Mouse (Mus musculus) megakaryocyte progenitor cell, adult 5-6 weeks (primary cell): ENCODE results near the gene Gnb3. TPM values are rescaled to one million over a fixed set of nuclear protein-coding genes. Genes with fewer than 3 reads are reported as not detected.
A peak's percentile ranks its signal among the peaks of the same experiment; 100 is the strongest.
"Not testable (repeated sequence)": the region's sequence is repeated elsewhere in the genome, so short reads cannot be mapped to it uniquely, and the experiment has no call there.

Experiments
- ATAC-seq: replicated peaks from 2 replicates; pipeline ENCODE4 v1.8.0; 2016; ENCODE audit warnings: mild to moderate bottlenecking, moderate TSS enrichment, inconsistent platforms; ENCODE audit not compliant: poor library complexity
- total RNA-seq, 2 experiments: library from RNA; stranded (forward) in 1 of 2; stranded (reverse) in 1 of 2; fragments of 157-497, 149-512 nt in 1 of 2; fragments of 200-1000 nt in 1 of 2; gene quantifications; 2 replicates each; pipeline versions ENCODE4 v1.2.3 to v1.2.4; 2015 to 2017

Gnb3 gene
- total RNA-seq, 2 experiments from 2014 or later, result not detected

DNA sequence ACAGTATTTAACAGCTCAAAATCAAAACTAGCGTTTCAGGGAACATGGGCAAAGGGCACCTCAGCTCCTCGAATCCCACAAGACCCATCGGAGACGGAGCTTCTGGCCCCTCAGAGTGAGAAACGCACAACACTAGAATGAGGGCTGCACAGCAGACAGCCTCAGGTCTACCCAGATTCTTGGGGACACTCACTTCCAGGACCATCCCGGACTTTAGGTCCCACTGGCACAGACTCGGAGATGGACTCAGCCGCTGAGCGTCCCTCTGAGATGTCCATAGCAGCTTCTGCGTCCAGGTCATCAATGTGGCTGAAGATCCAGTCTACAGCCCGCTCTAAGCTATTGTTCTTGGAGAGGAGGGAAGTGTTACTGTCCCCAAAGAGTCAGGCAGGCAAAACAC is 22.9 kb downstream of the Gnb3 start:
- no peak for ATAC-seq

GRCm38 (mm10) chr6:124816611-124817010 is 23.5 kb downstream of the Gnb3 start:
- ATAC-seq, result no peak

DNA sequence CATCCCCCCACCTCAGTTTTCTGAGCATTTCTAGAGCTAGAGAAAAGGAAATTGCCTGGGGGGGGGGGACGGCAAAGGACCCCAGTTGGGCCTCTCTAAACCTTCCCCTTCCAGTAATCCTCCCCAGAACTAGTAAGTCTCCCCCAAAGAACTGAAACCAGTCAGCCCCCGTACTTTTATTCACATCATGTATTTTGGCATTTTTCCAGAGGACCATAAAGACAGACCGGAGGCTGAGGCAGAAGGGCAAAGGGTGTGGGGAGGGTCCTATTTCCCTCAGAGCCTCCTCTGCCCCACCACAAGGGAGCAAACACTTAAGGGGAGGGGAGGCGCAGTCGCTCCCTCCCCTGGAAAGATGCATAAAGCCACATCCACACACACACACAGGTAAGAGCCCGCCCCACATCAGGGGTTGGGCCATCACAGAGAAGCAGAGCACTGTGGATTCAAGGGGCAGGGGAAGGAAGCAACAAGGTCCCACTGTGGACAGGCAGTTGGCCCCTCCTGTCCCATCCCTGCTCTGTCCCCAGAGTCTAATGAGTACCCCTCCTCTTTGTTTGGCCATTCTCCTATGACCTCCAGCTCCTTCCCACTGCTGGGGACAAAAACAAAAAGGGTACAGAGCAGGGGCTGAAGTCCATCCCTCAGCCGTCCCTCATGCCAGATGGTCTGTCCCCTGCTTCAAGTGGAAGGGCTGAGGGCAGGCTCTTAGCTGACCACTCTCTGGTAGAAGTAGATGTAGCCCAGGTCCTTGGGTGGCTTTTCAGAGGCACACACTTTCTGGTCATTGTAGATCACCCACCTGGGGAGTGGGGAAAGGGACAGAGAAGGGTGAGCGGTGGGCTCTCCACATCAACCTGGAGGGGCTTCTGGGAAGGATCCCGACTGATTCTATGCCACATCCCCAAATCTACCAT is 25.0 kb downstream of the Gnb3 start:
- no peak for ATAC-seq

- ATAC-seq, result no peak
Observed at GRCm38 (mm10) chr6:124814448-124814847, 25.6 kb downstream of the Gnb3 start.

GRCm38 (mm10) chr6:124813933-124814332 is 26.1 kb downstream of the Gnb3 start, which contains the start of gene Tpi1:
Gene Tpi1 (minus strand): TSS chr6:124814296.
- ATAC-seq, result peak; percentile 73

DNA sequence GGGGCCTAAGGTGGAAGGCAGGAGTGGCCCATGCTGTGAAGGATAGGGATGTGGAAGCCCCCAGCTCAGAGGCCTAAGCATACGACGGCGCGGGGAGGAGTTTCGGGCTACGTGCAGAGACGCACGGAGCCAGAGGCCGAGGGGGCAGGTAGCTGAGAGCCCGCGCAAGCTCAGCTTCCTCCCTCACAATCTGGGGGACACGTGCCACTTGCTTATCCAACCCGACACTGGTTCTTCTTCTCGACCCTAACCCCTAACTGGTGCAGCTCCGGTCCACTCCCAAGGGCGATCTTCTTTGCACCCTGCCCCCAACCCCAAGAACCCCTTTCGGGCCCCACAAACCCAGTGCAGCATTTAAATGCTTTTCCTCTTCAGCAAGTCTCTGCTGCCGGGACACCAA is 26.6 kb downstream of the Gnb3 start:
- ATAC-seq, result peak; percentile 39

DNA sequence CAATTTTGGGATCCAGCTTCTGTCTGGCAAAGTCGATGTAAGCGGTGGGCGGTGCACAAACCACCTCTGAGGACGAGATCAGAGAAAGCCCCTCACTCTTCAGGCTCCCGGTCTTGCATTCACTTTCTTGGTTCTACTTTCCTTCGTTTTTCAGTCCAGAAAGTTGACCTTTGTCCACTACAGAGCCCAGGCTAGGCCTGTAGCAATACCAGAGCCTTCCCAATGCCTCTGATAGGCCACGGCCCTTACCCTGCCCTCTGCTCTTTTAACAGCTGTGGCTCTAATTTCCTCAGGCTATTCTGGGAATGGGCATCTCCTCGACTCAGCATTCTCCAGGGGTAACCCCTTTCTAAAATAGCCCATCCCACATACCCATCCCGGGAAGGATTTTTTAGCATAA is 27.2 kb downstream of the Gnb3 start:
- ATAC-seq, result no peak

GRCm38 (mm10) chr6:124811701-124812560 is 28.1 kb downstream of the Gnb3 start:
- ATAC-seq, result no peak

- no peak for ATAC-seq
Observed at GRCm38 (mm10) chr6:124811403-124811665, 28.7 kb downstream of the Gnb3 start.

DNA sequence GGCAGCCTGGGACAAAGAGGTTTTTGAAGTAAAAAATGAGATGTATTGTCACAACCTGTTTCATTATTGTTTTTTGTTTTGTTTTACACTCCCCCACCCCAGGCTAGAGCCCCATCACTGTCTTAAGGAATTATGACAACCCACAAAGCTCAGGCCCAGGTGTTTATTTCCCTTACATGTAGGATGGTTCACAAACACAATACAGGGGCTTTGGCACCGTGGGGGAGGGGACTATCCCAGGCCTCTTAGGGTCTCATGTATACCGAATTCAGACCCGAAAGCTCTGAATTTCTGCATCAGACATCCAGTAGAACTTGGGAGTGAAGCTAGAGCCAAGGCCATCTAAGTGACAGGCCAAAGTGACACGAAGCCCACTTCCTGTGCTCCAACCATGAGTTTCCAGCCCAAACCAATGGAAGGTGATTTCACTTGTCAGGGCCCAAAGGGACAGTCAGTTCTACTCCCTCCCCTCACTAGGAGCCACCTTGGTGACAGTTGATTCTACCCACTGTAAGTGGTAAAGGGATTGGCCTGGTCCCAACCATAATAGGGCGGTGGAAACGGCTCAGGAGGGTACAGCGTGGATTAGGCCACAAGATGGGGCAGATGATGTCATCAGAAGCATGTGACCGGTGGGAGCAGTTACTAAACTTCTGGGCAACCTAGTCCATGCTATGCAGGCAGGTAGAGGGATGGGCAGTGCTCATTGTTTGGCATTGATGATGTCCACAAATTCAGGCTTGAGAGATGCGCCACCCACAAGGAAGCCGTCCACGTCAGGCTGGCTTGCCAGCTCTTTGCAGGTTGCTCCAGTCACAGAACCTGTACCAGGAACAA is 29.3 kb downstream of the Gnb3 start:
- ATAC-seq, result not testable (repeated sequence)

- no peak for ATAC-seq
Observed at GRCm38 (mm10) chr6:124809775-124810538, 30.1 kb downstream of the Gnb3 start.

DNA sequence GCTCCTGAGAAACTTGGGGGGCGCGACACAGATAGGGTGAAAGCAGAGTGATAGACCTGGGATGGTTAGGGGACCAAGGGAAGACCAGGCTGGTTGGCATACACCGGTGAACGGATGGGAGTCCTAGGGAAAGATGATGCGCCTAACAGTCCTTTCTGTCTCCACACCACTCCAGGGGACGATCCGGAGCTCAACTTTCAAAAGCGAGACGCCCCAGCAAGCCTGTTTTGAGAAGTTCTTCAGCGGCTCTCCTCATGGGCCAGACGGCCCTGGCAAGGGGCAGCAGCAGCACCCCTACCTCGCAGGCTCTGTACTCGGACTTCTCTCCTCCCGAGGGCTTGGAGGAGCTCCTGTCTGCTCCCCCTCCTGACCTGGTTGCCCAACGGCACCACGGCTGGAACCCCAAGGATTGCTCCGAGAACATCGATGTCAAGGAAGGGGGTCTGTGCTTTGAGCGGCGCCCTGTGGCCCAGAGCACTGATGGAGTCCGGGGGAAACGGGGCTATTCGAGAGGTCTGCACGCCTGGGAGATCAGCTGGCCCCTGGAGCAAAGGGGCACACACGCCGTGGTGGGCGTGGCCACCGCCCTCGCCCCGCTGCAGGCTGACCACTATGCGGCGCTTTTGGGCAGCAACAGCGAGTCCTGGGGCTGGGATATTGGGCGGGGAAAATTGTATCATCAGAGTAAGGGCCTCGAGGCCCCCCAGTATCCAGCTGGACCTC is 30.9 kb downstream of the Gnb3 start:
- ATAC-seq, result peak; percentile 36

GRCm38 (mm10) chr6:124808358-124809012 is 31.6 kb downstream of the Gnb3 start, which contains the start of gene Spsb2:
Gene Spsb2 (plus strand): TSS chr6:124808661.
- peak; percentile 30 for ATAC-seq

DNA sequence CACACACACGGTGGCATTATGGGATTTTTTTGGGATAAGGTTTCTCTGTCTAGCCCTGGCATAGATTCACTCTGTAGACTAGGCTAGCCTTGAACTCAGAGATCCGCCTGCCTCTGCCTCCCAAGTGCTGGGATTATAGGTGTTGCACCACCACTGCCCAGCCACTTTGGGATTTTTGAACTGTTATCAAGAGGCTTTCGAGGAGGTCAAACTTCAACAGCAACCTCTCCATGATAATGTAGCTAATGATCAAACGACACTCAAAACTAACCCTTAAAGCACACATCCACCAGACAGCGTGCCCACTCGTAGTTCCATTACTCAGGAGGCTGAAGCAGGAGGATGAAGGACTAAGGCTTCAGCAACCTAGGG is 32.1 kb downstream of the Gnb3 start:
- ATAC-seq, result no peak

DNA sequence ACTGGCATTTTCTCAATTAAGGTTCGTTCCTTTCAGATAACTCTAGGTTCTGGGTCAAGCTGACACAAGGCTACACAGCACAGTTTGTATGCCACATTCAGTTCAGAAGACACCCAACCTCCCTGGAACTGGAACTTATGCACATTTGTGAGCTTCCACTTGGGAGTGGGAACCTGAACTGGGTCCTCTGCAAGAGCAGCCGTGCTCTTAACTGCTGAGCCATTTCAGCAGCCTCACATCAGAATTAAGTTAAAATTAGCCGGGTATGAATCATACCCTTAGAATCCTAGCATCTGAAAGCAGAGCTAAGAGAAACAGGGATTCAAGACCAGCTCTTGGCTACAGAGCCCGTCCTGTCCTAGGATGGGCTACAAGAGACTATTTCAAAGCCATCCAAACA is 32.7 kb downstream of the Gnb3 start:
- no peak for ATAC-seq

GRCm38 (mm10) chr6:124806446-124807140 is 33.5 kb downstream of the Gnb3 start:
- ATAC-seq, result no peak

DNA sequence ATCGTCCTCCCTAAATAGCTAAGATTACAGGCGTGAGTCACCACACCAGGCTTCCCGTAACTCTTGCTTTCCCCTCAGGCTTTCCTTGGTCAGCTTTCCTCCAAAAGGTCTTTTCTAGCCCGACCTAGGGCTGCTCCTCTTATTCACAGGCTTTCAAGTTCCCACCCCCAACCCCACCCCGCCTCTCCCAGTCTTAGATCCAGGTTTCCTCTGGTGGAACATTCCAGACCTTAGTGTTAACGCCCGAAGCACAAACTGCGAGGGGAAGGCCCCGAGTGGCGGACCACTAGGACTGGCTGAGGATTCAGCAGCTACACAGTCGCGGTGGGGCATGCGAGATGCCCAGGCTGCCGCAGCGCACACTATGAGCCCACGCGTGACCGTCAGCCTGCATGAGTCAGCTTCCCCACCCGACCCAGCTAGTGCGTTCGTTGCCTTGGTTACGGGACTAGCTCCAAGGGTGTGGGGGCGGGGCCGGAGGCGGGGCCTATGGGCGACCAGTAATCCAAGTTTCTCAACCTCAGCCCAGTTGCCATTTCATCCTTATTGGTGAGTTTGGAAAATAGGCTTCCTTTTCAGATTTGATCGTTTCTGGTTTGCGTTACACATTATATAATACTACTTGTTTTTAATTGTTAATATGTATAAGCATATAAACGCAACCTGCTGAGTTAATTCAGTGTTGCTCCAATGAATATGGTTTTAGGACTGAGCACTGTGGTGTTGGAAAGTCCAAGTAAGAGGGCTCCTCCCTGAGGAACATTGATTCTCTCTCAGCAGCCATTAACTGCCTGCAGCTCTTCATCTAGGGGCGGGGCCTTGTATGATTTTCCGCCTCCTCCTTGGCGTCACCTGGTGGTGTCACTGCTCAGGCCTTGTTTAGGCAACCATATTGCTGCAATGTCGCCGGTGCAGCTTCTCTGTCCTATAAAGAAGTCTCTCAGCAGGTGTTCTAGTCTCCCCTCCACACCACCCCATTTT is 34.4 kb downstream of the Gnb3 start:
- ATAC-seq, result peak; percentile 69
